8 mouse cellular contexts compared by ENCODE assay signal in the genomic region with DNA sequence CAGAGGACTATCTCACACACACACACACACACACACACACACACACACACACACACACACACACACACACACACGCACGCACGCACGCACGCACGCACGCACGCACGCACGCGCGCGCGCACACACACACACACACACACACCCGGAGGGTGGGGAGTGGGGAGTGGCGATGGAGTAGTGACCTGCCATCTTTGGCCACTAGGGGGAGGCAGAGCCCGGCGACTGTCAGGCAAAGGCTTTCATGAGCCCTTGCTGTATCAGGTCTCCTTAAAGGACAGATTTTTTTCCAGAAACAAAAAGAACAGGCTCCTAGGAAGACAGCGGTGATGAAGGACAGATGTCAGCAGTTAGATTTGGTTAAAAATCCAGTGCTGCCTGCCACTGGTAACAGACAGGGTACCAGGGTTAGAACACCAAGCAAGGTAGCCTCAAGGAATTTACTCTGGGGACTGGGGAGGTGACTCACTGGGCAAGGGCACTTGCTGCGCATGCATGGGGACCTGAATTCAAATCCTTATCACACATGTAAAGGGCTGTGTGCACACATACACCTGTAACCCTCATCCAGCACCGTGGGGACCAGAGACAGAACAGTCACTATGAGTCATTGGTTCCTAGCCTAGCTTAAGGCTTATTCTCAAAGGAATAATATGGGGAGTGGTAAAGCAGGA. TPM values are rescaled to one million over a fixed set of nuclear protein-coding genes. Genes with fewer than 3 reads are reported as not detected.
A peak's percentile ranks its signal among the peaks of the same experiment; 100 is the strongest.
DNase-seq lines count a peak whose midpoint lies in the region; ATAC-seq and TF ChIP-seq lines count a peak whose summit lies in the region.

No protein-coding gene starts in this region.

- H3ac ChIP-seq in C2C12 (ENCODE audit: control insufficient read depth, insufficient read length, low read depth): no peak overlapping the region

- H3K79me2 ChIP-seq in C2C12 (ENCODE audit: control insufficient read depth, insufficient read depth): no peaks in the 10 kb centered on the region

- H3K27ac ChIP-seq in thymus, adult 2 months (ENCODE audit: control insufficient read depth, insufficient read depth, low read length): no peak overlapping the region

- peak; percentile 90 for ATAC-seq in erythroblast, adult 5-6 weeks (replicated peaks; ENCODE audit: low FRiP score, poor library complexity, severe bottlenecking)
- 0 out of 2 replicates have a peak, but pooled peaks have one; percentile 41 for ATAC-seq in neutrophil, adult 5-6 weeks (ENCODE audit: extremely low read depth, insufficient number of reproducible peaks, low FRiP score, poor library complexity, severe bottlenecking)

- no peak for TF ChIP-seq POLR2A in brain, embryonic 14.5 days (IDR thresholded peaks at IDR 0.05; ENCODE audit: borderline replicate concordance, extremely low read depth, insufficient read depth, insufficient read length, poor library complexity, severe bottlenecking)
- TF ChIP-seq POLR2A in thymus, adult 2 months (IDR thresholded peaks at IDR 0.05; ENCODE audit: control insufficient read depth, extremely low read depth, insufficient read depth, low read length, poor library complexity): no peak

- 56% methylated on average over 17 of the region's 21 CpGs for WGBS in thymus, adult 2 months

- intact Hi-C loops in heart, postnatal 10 days (cut with DNase I): loop anchor here (1.0 to 2.0 kb wide), 2 partner anchors 63 to 161 kb away; no protein-coding TSS in a partner anchor

- peak; percentile 89 for TF ChIP-seq CTCF in C2C12 (IDR thresholded peaks at IDR 0.05; ENCODE audit: control insufficient read depth, insufficient read depth, insufficient read length)
- peak; percentile 86 for TF ChIP-seq CTCF in brain, embryonic 14.5 days (IDR thresholded peaks at IDR 0.05; ENCODE audit: borderline replicate concordance, extremely low read depth, insufficient read depth, insufficient read length)
- peak; percentile 68; the same call in 1 of the 2 replicates for TF ChIP-seq CTCF in thymus, adult 2 months (IDR thresholded peaks at IDR 0.05; ENCODE audit: borderline replicate concordance, control insufficient read depth, extremely low read depth, insufficient read depth, low read length, poor library complexity)

- peaks cover 7% of the 10 kb centered on the region for H3K27me3 ChIP-seq in C2C12 (ENCODE audit: control insufficient read depth, insufficient read depth, insufficient read length)
- H3K27me3 ChIP-seq in thymus, adult 2 months (ENCODE audit: control insufficient read depth, insufficient read depth, low read length): no peaks in the 10 kb centered on the region

- no peaks in the 10 kb centered on the region for H3K79me3 ChIP-seq in C2C12 (ENCODE audit: low read depth)

- DNase-seq in brain, embryonic 14.5 days (ENCODE audit: low read depth): peak; percentile 91
- DNase-seq in heart, postnatal 10 days: peak; percentile 71 to 84
- peak; percentile 85 to 93 for DNase-seq in layer of hippocampus, adult 18-20 months (ENCODE audit: low spot score in 2 of 2)
- peak; percentile 45 to 62 for DNase-seq in lung, adult 18-20 months
- DNase-seq in thymus, adult 2 months: peak; percentile 57

- no peak overlapping the region for H3K4me3 ChIP-seq in C2C12 (ENCODE audit: insufficient read depth, poor library complexity, severe bottlenecking)
- no peak overlapping the region for H3K4me3 ChIP-seq in thymus, adult 2 months (ENCODE audit: control insufficient read depth, insufficient read depth, low read length)

- no peaks in the 10 kb centered on the region for H3K4me1 ChIP-seq in thymus, adult 2 months (replicated peaks; ENCODE audit: control insufficient read depth, insufficient read depth, low read length)

- H3K36me3 ChIP-seq in C2C12 (ENCODE audit: control insufficient read depth, insufficient read depth): no peaks in the 10 kb centered on the region
- no peaks in the 10 kb centered on the region for H3K36me3 ChIP-seq in thymus, adult 2 months (ENCODE audit: control insufficient read depth, insufficient read depth, low read length)

TF ChIP-seq in C2C12, 6 proteins besides CTCF, POLR2A, EP300 and RAD21:
- TF ChIP-seq USF1 (IDR thresholded peaks at IDR 0.05; ENCODE audit: low read depth) (no peak), CEBPB (IDR thresholded peaks at IDR 0.05; ENCODE audit: low read depth) (no peak), MAX (IDR thresholded peaks at IDR 0.05) (no peak), MYOG (IDR thresholded peaks at IDR 0.05; ENCODE audit: control insufficient read depth, extremely low read depth, insufficient read length) (no peak), FOSL1 (IDR thresholded peaks at IDR 0.05; ENCODE audit: insufficient read depth, low read length, poor library complexity, severe bottlenecking) (no peak), MYOD1 (IDR thresholded peaks at IDR 0.05; ENCODE audit: control insufficient read depth, insufficient read length, low read depth) (no peak)

RNA-seq across cellular contexts. Expression of gene Radil, which starts 6.6 kb away (rescaled TPM):
- 2.5 TPM for polyA plus RNA-seq in C2C12 (2012; fragmentation: generic; extraction: Trizol)
- 18.6 and 23.2 TPM in 2 replicates for polyA plus RNA-seq in brain, embryonic 14.5 days (2012; rRNA removed)
- not detected in 2 replicates for total RNA-seq in erythroblast, adult 5-6 weeks (2015; ENCODE audit: low replicate concordance)
- total RNA-seq in erythroblast, adult 5-6 weeks (2017; ENCODE audit: low replicate concordance): not detected in 2 replicates
- total RNA-seq in heart, postnatal 10 days (2021): 1 to 10 TPM; 2.8 to 3.4 TPM
- 10 to 100 TPM; 12.3 to 13.3 TPM for total RNA-seq in layer of hippocampus, adult 18-20 months (2021)
- not detected in 2 replicates for total RNA-seq in neutrophil, adult 5-6 weeks (2017)
- 1.7 and 1.9 TPM in 2 replicates for polyA plus RNA-seq in thymus, adult 2 months (2012; rRNA removed)

RNA-seq across cellular contexts. Expression of gene Papolb, which starts 27.7 kb away (rescaled TPM):
- polyA plus RNA-seq in C2C12 (2012; fragmentation: generic; extraction: Trizol): 0.07 TPM
- polyA plus RNA-seq in brain, embryonic 14.5 days (2012; rRNA removed): 0.34 and 0.49 TPM in 2 replicates
- total RNA-seq in erythroblast, adult 5-6 weeks (2015; ENCODE audit: low replicate concordance): not detected in 2 replicates
- total RNA-seq in erythroblast, adult 5-6 weeks (2017; ENCODE audit: low replicate concordance): not detected in 2 replicates
- under 1 TPM; 0.12 to 0.17 TPM for total RNA-seq in heart, postnatal 10 days (2021)
- total RNA-seq in layer of hippocampus, adult 18-20 months (2021): under 1 TPM; 0.54 to 0.86 TPM
- 0.12 TPM in 1 of 2 replicates, not detected in the other for total RNA-seq in neutrophil, adult 5-6 weeks (2017)
- 0.04 TPM in 1 of 2 replicates, not detected in the other for polyA plus RNA-seq in thymus, adult 2 months (2012; rRNA removed)

RNA-seq across cellular contexts. Expression of gene Mmd2, which starts 51.1 kb away (rescaled TPM):
- polyA plus RNA-seq in C2C12 (2012; fragmentation: generic; extraction: Trizol): not detected
- polyA plus RNA-seq in brain, embryonic 14.5 days (2012; rRNA removed): 25.5 and 29.0 TPM in 2 replicates
- total RNA-seq in erythroblast, adult 5-6 weeks (2015; ENCODE audit: low replicate concordance): not detected in 2 replicates
- not detected in 2 replicates for total RNA-seq in erythroblast, adult 5-6 weeks (2017; ENCODE audit: low replicate concordance)
- 1 to 10 TPM in 1 of 2 experiments, under 1 TPM in 1; 0.82 to 3.3 TPM for total RNA-seq in heart, postnatal 10 days (2021)
- 100 to 1,000 TPM; 160 to 165 TPM for total RNA-seq in layer of hippocampus, adult 18-20 months (2021)
- total RNA-seq in neutrophil, adult 5-6 weeks (2017): not detected in 2 replicates
- 0.20 and 0.54 TPM in 2 replicates for polyA plus RNA-seq in thymus, adult 2 months (2012; rRNA removed)

Comparison
In these comparisons a context has a peak if more than half of its experiments do, and no peak if none do; other contexts are left out.
1. RNA of gene Mmd2, which starts 51.1 kb away (total RNA-seq): 160 to 165 TPM in layer of hippocampus, adult 18-20 months; 0.82 to 3.3 TPM in heart, postnatal 10 days, not detected in erythroblast, adult 5-6 weeks and not detected in neutrophil, adult 5-6 weeks; every median in the first group is over 10 times any median in the second.
2. Peak in every context shown above with its lines, with median percentiles within 50 percentile points of each other: CTCF ChIP-seq and DNase-seq.